Mouse (Mus musculus) brain, adult 2 months (tissue): Measurements from ENCODE around the gene Nsf.

Experiments used
- DNase-seq: peaks from one replicate; pipeline ENCODE4 v3.0.0; 2011; ENCODE audit warnings: low read depth, low spot score

Nsf gene

GRCm38 (mm10) chr11:103773387-103774227, 180.2 kb downstream of the Nsf start, which contains the start of gene Wnt3:
Wnt3 (plus strand) TSS chr11:103774150.
- peak; percentile 57 for DNase-seq

GRCm38 (mm10) chr11:103772505-103773386, 181.1 kb downstream of the Nsf start:
- no peak for DNase-seq
